Mouse (Mus musculus) stomach, postnatal 0 days (tissue): ENCODE data around the gene Ano2.

Experiments used
- CTCF ChIP-seq: IDR thresholded peaks from 2 replicates; pipeline ENCODE4 v1.5.1; 2016; ENCODE audit warnings: antibody characterized with exemption, low read depth, mild to moderate bottlenecking, moderate library complexity
- EP300 ChIP-seq: optimal IDR thresholded peaks from 2 replicates; pipeline ENCODE3; 2016; ENCODE audit warnings: antibody characterized with exemption

DNA sequence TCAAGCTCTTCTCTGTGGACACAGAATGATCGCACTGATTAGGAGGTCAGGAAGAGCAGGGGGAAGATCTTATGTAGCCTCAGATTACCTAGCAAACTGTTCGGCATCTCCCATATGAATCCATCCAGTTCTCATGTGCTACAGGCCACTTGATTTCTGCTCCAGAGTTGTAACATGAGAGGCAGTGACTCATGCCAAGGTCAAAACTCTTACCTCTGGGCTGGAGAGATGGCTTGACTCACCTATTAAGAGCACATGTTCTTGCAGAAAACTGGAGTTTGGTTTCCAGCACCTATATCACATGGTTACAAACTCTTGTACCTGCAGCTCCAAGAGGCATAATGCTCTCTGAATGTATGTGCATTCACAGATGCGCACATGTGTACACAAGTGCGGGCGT, 289.4 kb downstream of the Ano2 start:
- no peak for TF ChIP-seq CTCF
- no peak for TF ChIP-seq EP300
